Mouse (Mus musculus) megakaryocyte-erythroid progenitor cell, adult 5 weeks (primary cell): ENCODE data around the gene Hsdl1. TPM values are rescaled to one million over a fixed set of nuclear protein-coding genes. Genes with fewer than 3 reads are reported as not detected.

Experiments used
- polyA plus RNA-seq: library from polyadenylated mRNA; stranded (reverse); fragments of >175 nt; gene quantifications from 2 replicates; pipeline ENCODE4 v1.2.3, GENCODE M21; 2012

Gene Hsdl1
- polyA plus RNA-seq = 27.5 and 27.9 TPM in 2 replicates

GRCm38 (mm10) chr8:119574437-119575365, at the start of gene Hsdl1, which contains the start of gene Dnaaf1:
Gene Hsdl1, minus strand, starts transcription at chr8:119575183.
Gene Dnaaf1, plus strand, starts transcription at chr8:119575235.

GRCm38 (mm10) chr8:119612471-119612870, 37.5 kb upstream of the Hsdl1 start, which contains the start of gene Adad2:
Gene Adad2, plus strand, starts transcription at chr8:119612747.

GRCm38 (mm10) chr8:119604996-119605395, 30.0 kb upstream of the Hsdl1 start, which contains the start of gene Taf1c:
Gene Taf1c, minus strand, starts transcription at chr8:119605222.

GRCm38 (mm10) chr8:119558603-119559401, 16.2 kb downstream of the Hsdl1 start, which contains the start of gene Mbtps1:
Gene Mbtps1, minus strand, starts transcription at chr8:119558735.

Other genes starting within 250 kb of the Hsdl1 start
- gene Hsbp1, start 230.7 kb downstream of the Hsdl1 start, polyA plus RNA-seq = 87.4 and 105 TPM in 2 replicates
- gene Mlycd, start 180.3 kb downstream of the Hsdl1 start, polyA plus RNA-seq = 13.3 and 15.3 TPM in 2 replicates
- gene Osgin1, start 141.1 kb downstream of the Hsdl1 start, polyA plus RNA-seq = 11.1 and 17.1 TPM in 2 replicates
- gene Necab2, start 128.5 kb downstream of the Hsdl1 start, polyA plus RNA-seq = 0.11 TPM in 1 of 2 replicates, not detected in the other
- not detected in 2 replicates for gene Slc38a8, start 73.5 kb downstream of the Hsdl1 start, polyA plus RNA-seq
- gene Mbtps1, start 16.4 kb downstream of the Hsdl1 start, polyA plus RNA-seq = 123 and 145 TPM in 2 replicates
- 0.07 and 0.16 TPM in 2 replicates for gene Dnaaf1, start 52 bp upstream of the Hsdl1 start, polyA plus RNA-seq
- 44.0 and 45.1 TPM in 2 replicates for gene Taf1c, start 30.0 kb upstream of the Hsdl1 start, polyA plus RNA-seq
- not detected in 2 replicates for gene Adad2, start 37.6 kb upstream of the Hsdl1 start, polyA plus RNA-seq
- gene Kcng4, start 60.5 kb upstream of the Hsdl1 start, polyA plus RNA-seq = not detected in 2 replicates
- not detected in 2 replicates for gene Wfdc1, start 91.2 kb upstream of the Hsdl1 start, polyA plus RNA-seq
- 0.12 and 0.19 TPM in 2 replicates for gene Atp2c2, start 124.8 kb upstream of the Hsdl1 start, polyA plus RNA-seq
- gene Tldc1, start 203.2 kb upstream of the Hsdl1 start, polyA plus RNA-seq = 2.7 and 4.1 TPM in 2 replicates